Mouse (Mus musculus): ENCODE measurements around the gene Deup1. TPM values are rescaled to one million over a fixed set of nuclear protein-coding genes. Genes with fewer than 3 reads are reported as not detected.

Gene Deup1
- polyA plus RNA-seq, 1 experiment from 2014 or later: 0.33 TPM

GRCm38 (mm10) chr9:15619020-15619590, 8.6 kb downstream of the Deup1 start:
- WGBS: 64% methylated on average over 10 of the region's 10 CpGs
- H3K36me3 ChIP-seq: no peaks in the 10 kb centered on the region
- H3K4me2 ChIP-seq: no peak overlapping the region
- no peak overlapping the region for H3K4me3 ChIP-seq
- no peaks in the 10 kb centered on the region for H3K27me3 ChIP-seq
- H3K4me1 ChIP-seq: no peaks in the 10 kb centered on the region
- no peak for ATAC-seq (ENCODE audit: insufficient number of reproducible peaks, low FRiP score, low TSS enrichment, low read depth)
- no peaks in the 10 kb centered on the region for H3K9me3 ChIP-seq
- no peak overlapping the region for H3K9ac ChIP-seq
- no peak overlapping the region for H3K27ac ChIP-seq

GRCm38 (mm10) chr9:15617061-15617460, 10.7 kb downstream of the Deup1 start:
- ATAC-seq (ENCODE audit: insufficient number of reproducible peaks, low FRiP score, low TSS enrichment, low read depth): no peak
- Histone ChIP-seq H3K4me1 (no peaks in the 10 kb centered on the region), H3K9me3 (no peaks in the 10 kb centered on the region), H3K4me3 (no peak overlapping the region), H3K27ac (no peak overlapping the region), H3K9ac (no peak overlapping the region), H3K36me3 (no peaks in the 10 kb centered on the region), H3K4me2 (no peak overlapping the region), H3K27me3 (no peaks in the 10 kb centered on the region)
- 85% methylated on average over 7 of the region's 7 CpGs for WGBS

GRCm38 (mm10) chr9:15616471-15616870, 11.3 kb downstream of the Deup1 start:
- H3K4me3 ChIP-seq: no peak overlapping the region
- no peak overlapping the region for H3K9ac ChIP-seq
- no peaks in the 10 kb centered on the region for H3K4me1 ChIP-seq
- no peak overlapping the region for H3K4me2 ChIP-seq
- H3K27me3 ChIP-seq: no peaks in the 10 kb centered on the region
- H3K27ac ChIP-seq: no peak overlapping the region
- 80% methylated on average over 6 of the region's 6 CpGs for WGBS
- H3K9me3 ChIP-seq: no peaks in the 10 kb centered on the region
- H3K36me3 ChIP-seq: no peaks in the 10 kb centered on the region
- no peak for ATAC-seq (ENCODE audit: insufficient number of reproducible peaks, low FRiP score, low TSS enrichment, low read depth)

GRCm38 (mm10) chr9:15609280-15609930, 18.3 kb downstream of the Deup1 start:
- no peaks in the 10 kb centered on the region for H3K4me1 ChIP-seq
- no peak overlapping the region for H3K9ac ChIP-seq
- WGBS: 95% methylated on average over 5 of the region's 5 CpGs
- ATAC-seq (ENCODE audit: insufficient number of reproducible peaks, low FRiP score, low TSS enrichment, low read depth): no peak
- H3K9me3 ChIP-seq: no peaks in the 10 kb centered on the region
- H3K27me3 ChIP-seq: no peaks in the 10 kb centered on the region
- no peaks in the 10 kb centered on the region for H3K36me3 ChIP-seq
- H3K27ac ChIP-seq: no peak overlapping the region
- H3K4me2 ChIP-seq: no peak overlapping the region
- no peak overlapping the region for H3K4me3 ChIP-seq

GRCm38 (mm10) chr9:15607601-15608000, 20.1 kb downstream of the Deup1 start:
- H3K9me3 ChIP-seq: no peaks in the 10 kb centered on the region
- no peak for ATAC-seq (ENCODE audit: insufficient number of reproducible peaks, low FRiP score, low TSS enrichment, low read depth)
- no peak overlapping the region for H3K9ac ChIP-seq
- no peak overlapping the region for H3K4me2 ChIP-seq
- H3K4me3 ChIP-seq: no peak overlapping the region
- H3K27ac ChIP-seq: no peak overlapping the region
- no peaks in the 10 kb centered on the region for H3K27me3 ChIP-seq
- WGBS: 90% methylated on average over 2 of the region's 2 CpGs
- no peaks in the 10 kb centered on the region for H3K4me1 ChIP-seq
- no peaks in the 10 kb centered on the region for H3K36me3 ChIP-seq

GRCm38 (mm10) chr9:15603156-15603555, 24.6 kb downstream of the Deup1 start:
- H3K36me3 ChIP-seq: no peaks in the 10 kb centered on the region
- 74% methylated on average over 8 of the region's 8 CpGs for WGBS
- no peak for ATAC-seq (ENCODE audit: insufficient number of reproducible peaks, low FRiP score, low TSS enrichment, low read depth)
- no peak overlapping the region for H3K4me3 ChIP-seq
- no peak overlapping the region for H3K4me2 ChIP-seq
- H3K27me3 ChIP-seq: no peaks in the 10 kb centered on the region
- H3K4me1 ChIP-seq: no peaks in the 10 kb centered on the region
- no peak overlapping the region for H3K27ac ChIP-seq
- H3K9ac ChIP-seq: no peak overlapping the region
- no peaks in the 10 kb centered on the region for H3K9me3 ChIP-seq

- Histone ChIP-seq H3K9ac (no peak overlapping the region), H3K4me1 (no peaks in the 10 kb centered on the region), H3K9me3 (no peaks in the 10 kb centered on the region), H3K36me3 (no peaks in the 10 kb centered on the region), H3K27ac (no peak overlapping the region), H3K4me3 (no peak overlapping the region), H3K4me2 (no peak overlapping the region), H3K27me3 (no peaks in the 10 kb centered on the region)
- WGBS: 57% methylated on average over 5 of the region's 5 CpGs
- no peak for ATAC-seq (ENCODE audit: insufficient number of reproducible peaks, low FRiP score, low TSS enrichment, low read depth)
Measured at GRCm38 (mm10) chr9:15600859-15601540, 26.7 kb downstream of the Deup1 start.

- H3K36me3 ChIP-seq: no peaks in the 10 kb centered on the region
- H3K27me3 ChIP-seq: no peaks in the 10 kb centered on the region
- no peaks in the 10 kb centered on the region for H3K9me3 ChIP-seq
- no peak for ATAC-seq (ENCODE audit: insufficient number of reproducible peaks, low FRiP score, low TSS enrichment, low read depth)
- H3K4me3 ChIP-seq: no peak overlapping the region
- H3K4me2 ChIP-seq: no peak overlapping the region
- no peak overlapping the region for H3K27ac ChIP-seq
- 52% methylated on average over 6 of the region's 6 CpGs for WGBS
- no peak overlapping the region for H3K9ac ChIP-seq
- H3K4me1 ChIP-seq: no peaks in the 10 kb centered on the region
Measured at GRCm38 (mm10) chr9:15600156-15600858, 27.4 kb downstream of the Deup1 start.

- WGBS: 40% methylated on average over 4 of the region's 4 CpGs
- Histone ChIP-seq H3K27ac (no peak overlapping the region), H3K4me1 (no peaks in the 10 kb centered on the region), H3K4me3 (no peak overlapping the region), H3K9me3 (no peaks in the 10 kb centered on the region), H3K4me2 (no peak overlapping the region), H3K9ac (no peak overlapping the region), H3K36me3 (no peaks in the 10 kb centered on the region), H3K27me3 (no peaks in the 10 kb centered on the region)
- no peak for ATAC-seq (ENCODE audit: insufficient number of reproducible peaks, low FRiP score, low TSS enrichment, low read depth)
Measured at GRCm38 (mm10) chr9:15596598-15596997, 31.1 kb downstream of the Deup1 start.

- no peaks in the 10 kb centered on the region for H3K9me3 ChIP-seq
- no peak for ATAC-seq (ENCODE audit: insufficient number of reproducible peaks, low FRiP score, low TSS enrichment, low read depth)
Measured at GRCm38 (mm10) chr9:15594148-15594547, 33.6 kb downstream of the Deup1 start.

GRCm38 (mm10) chr9:15587157-15587854, 40.4 kb downstream of the Deup1 start:
- 48% methylated on average over 6 of the region's 6 CpGs for WGBS
- H3K27me3 ChIP-seq: no peaks in the 10 kb centered on the region
- H3K4me2 ChIP-seq: no peak overlapping the region
- H3K4me3 ChIP-seq: no peak overlapping the region
- H3K36me3 ChIP-seq: no peaks in the 10 kb centered on the region
- H3K9ac ChIP-seq: no peak overlapping the region
- H3K27ac ChIP-seq: no peak overlapping the region
- 0 out of 2 replicates have a peak, but pooled peaks cover 2% of the 10 kb centered on the region for H3K4me1 ChIP-seq
- H3K9me3 ChIP-seq: no peaks in the 10 kb centered on the region
- ATAC-seq (ENCODE audit: insufficient number of reproducible peaks, low FRiP score, low TSS enrichment, low read depth): no peak

More at GRCm38 (mm10) chr9:15594148-15594547, 33.6 kb downstream of the Deup1 start:
- no peak overlapping the region for H3K9ac ChIP-seq
- no peaks in the 10 kb centered on the region for H3K4me1 ChIP-seq
- H3K4me2 ChIP-seq: no peak overlapping the region
- no peak overlapping the region for H3K27ac ChIP-seq
- no peaks in the 10 kb centered on the region for H3K27me3 ChIP-seq
- no peaks in the 10 kb centered on the region for H3K36me3 ChIP-seq
- 85% methylated on average over 4 of the region's 4 CpGs for WGBS
- no peak overlapping the region for H3K4me3 ChIP-seq

Measured in limb, embryonic 15.5 days (tissue).